Mouse (Mus musculus) limb, embryonic 11.5 days (tissue): Measurements from ENCODE around the gene Ttc24. TPM values are rescaled to one million over a fixed set of nuclear protein-coding genes. Genes with fewer than 3 reads are reported as not detected.

ENCODE experiments used
- polyA plus RNA-seq: library from polyadenylated mRNA; unstranded; fragments of >200 nt; fragmentation: Nextera tagmentation; extraction: Ambion mirVana; gene quantifications from 2 replicates; pipeline ENCODE4 v1.2.1, GENCODE M21; 2014

The Ttc24 gene
- polyA plus RNA-seq, 1 experiment from 2014 or later: not detected

Other genes with a start within 250 kb of the Ttc24 start
- not detected in 2 replicates for gene Sh2d2a, start 231.5 kb downstream of the Ttc24 start, polyA plus RNA-seq
- gene Prcc, start 192.7 kb downstream of the Ttc24 start, polyA plus RNA-seq: 24.1 and 24.4 TPM in 2 replicates
- gene Hdgf, start 172.0 kb downstream of the Ttc24 start, polyA plus RNA-seq: 305 and 311 TPM in 2 replicates
- gene Mrpl24, start 158.8 kb downstream of the Ttc24 start, polyA plus RNA-seq: 76.2 and 76.8 TPM in 2 replicates
- gene Isg20l2, start 148.0 kb downstream of the Ttc24 start, polyA plus RNA-seq: 51.7 and 67.0 TPM in 2 replicates
- gene Rrnad1, start 147.6 kb downstream of the Ttc24 start, polyA plus RNA-seq: 17.2 and 19.5 TPM in 2 replicates
- 796 and 836 TPM in 2 replicates for gene Crabp2, start 129.6 kb downstream of the Ttc24 start, polyA plus RNA-seq
- gene Nes, start 107.2 kb downstream of the Ttc24 start, polyA plus RNA-seq: 7.9 and 8.8 TPM in 2 replicates
- not detected in 2 replicates for gene Bcan, start 78.1 kb downstream of the Ttc24 start, polyA plus RNA-seq
- 0.44 TPM in 1 of 2 replicates, not detected in the other for gene Hapln2, start 50.7 kb downstream of the Ttc24 start, polyA plus RNA-seq
- gene Gpatch4, start 35.2 kb downstream of the Ttc24 start, polyA plus RNA-seq: 36.9 and 44.1 TPM in 2 replicates
- 171 and 172 TPM in 2 replicates for gene Naxe, start 19.8 kb downstream of the Ttc24 start, polyA plus RNA-seq
- 16.0 and 19.6 TPM in 2 replicates for gene Iqgap3, start 3.7 kb upstream of the Ttc24 start, polyA plus RNA-seq
- gene Mef2d, start 64.1 kb upstream of the Ttc24 start, polyA plus RNA-seq: 12.6 and 14.3 TPM in 2 replicates
- 0.11 and 0.60 TPM in 2 replicates for gene Rhbg, start 176.4 kb upstream of the Ttc24 start, polyA plus RNA-seq
- gene Gm38392, start 208.9 kb upstream of the Ttc24 start, polyA plus RNA-seq: 0.37 and 0.59 TPM in 2 replicates
- 11.9 TPM in 2 replicates for gene Tsacc, start 218.7 kb upstream of the Ttc24 start, polyA plus RNA-seq
- gene Cct3, start 218.8 kb upstream of the Ttc24 start, polyA plus RNA-seq: 764 and 785 TPM in 2 replicates
- 90.5 and 100 TPM in 2 replicates for gene Glmp, start 246.7 kb upstream of the Ttc24 start, polyA plus RNA-seq